ENCODE assay signal across 17 mouse cellular contexts in the genomic region with DNA sequence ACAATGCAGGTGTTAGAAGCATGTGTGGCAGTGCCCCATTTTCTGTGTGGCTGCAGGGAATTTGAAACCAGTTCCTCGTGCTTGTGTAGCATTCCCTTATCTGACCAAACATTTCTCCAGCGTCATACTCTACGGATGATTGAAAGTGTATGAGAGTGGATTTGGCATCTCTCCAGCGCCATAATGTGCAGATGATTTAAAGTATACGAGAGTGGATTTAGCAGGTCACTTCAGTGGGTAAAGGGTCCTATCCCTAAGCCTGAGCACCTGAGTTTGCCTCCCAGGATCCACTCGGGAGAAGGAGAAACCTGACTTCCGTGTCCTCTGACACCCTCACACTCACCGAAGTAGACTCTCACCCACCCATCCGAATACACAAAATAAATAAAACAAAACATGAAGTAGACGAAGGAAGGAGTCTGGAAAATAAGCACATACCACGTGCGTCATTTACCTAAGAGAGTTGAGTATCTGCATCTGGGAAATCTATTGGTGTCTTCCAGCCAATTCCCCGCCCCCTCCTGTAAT. TPM values are rescaled to one million over a fixed set of nuclear protein-coding genes. Genes with fewer than 3 reads are reported as not detected.
DNase-seq lines count a peak whose midpoint lies in the region; ATAC-seq and TF ChIP-seq lines count a peak whose summit lies in the region.
"Had no signal": no experiment of that assay in that cellular context is flagged by ENCODE, and none has a peak within 500 bp of the region (broad histone marks: within the 10 kb centered on the region; RNA-seq: fewer than 3 reads in every experiment).

No protein-coding gene starts in this region.

- no peak for TF ChIP-seq POLR2A in liver, adult 2 months (IDR thresholded peaks at IDR 0.05; ENCODE audit: extremely low read depth, insufficient read depth, low read length)

- no peaks in the 10 kb centered on the region for H3K27me3 ChIP-seq in liver, adult 2 months (ENCODE audit: control insufficient read depth, insufficient read depth, low read length)
- H3K27me3 ChIP-seq in stomach, embryonic 15.5 days (replicated peaks) = no peaks in the 10 kb centered on the region
- H3K27me3 ChIP-seq: forebrain, embryonic 12.5 days; hindbrain, embryonic 15.5 days had no signal

- H3K27ac ChIP-seq in liver, adult 2 months (replicated peaks; ENCODE audit: insufficient read depth, low read depth, low read length) = peak overlapping the region; percentile 22
- H3K27ac ChIP-seq in stomach, embryonic 15.5 days = 0 out of 2 replicates have a peak overlapping the region, but pooled peaks have one; percentile 0
- H3K27ac ChIP-seq: forebrain, embryonic 12.5 days; heart, adult 2 months; hindbrain, embryonic 15.5 days; left cerebral cortex, adult 2 months had no signal

- peak; percentile 75 for DNase-seq in heart, adult 11 months
- DNase-seq in heart, postnatal 36 days = no peak
- no peak for DNase-seq in liver, adult 2 months (ENCODE audit: extremely low read depth, low read depth, low spot score)
- DNase-seq in liver (no peak), MEL-GATA-1-ER (ENCODE audit: extremely low read depth, low read depth) (peak; percentile 60)
- DNase-seq in frontal cortex, adult 2 months (ENCODE audit: extremely low spot score in 1 of 2, low spot score in 1 of 2) = no peak
- DNase-seq: gastrocnemius, postnatal 14 days; heart, adult 2 months; heart, postnatal 4 days; thymus, postnatal 36 days had no signal

- H3K9ac ChIP-seq in liver, adult 2 months (ENCODE audit: low read depth, low read length) = no peak overlapping the region
- H3K9ac ChIP-seq in stomach, embryonic 15.5 days = no peak overlapping the region
- H3K9ac ChIP-seq: forebrain, embryonic 12.5 days; hindbrain, embryonic 15.5 days had no signal

- H3K4me2 ChIP-seq in stomach, embryonic 15.5 days = peak overlapping the region; percentile 27; the same call in 1 of the 2 replicates
- H3K4me2 ChIP-seq: forebrain, embryonic 12.5 days; hindbrain, embryonic 15.5 days; liver, embryonic 11.5 days had no signal

- ATAC-seq in stomach, embryonic 15.5 days (ENCODE audit: insufficient read depth, low FRiP score, low read depth) = peak; percentile 23; the same call in 1 of the 2 replicates
- ATAC-seq: midbrain, embryonic 16.5 days had no signal

- intact Hi-C loops in heart, postnatal 36 days (cut with DNase I) = no loop called here

- no peaks in the 10 kb centered on the region for H3K9me3 ChIP-seq in stomach, embryonic 15.5 days
- H3K9me3 ChIP-seq: forebrain, embryonic 12.5 days; G1E; hindbrain, embryonic 15.5 days had no signal

- no peak for TF ChIP-seq CTCF in liver, adult 2 months (IDR thresholded peaks at IDR 0.05; ENCODE audit: low read depth, low read length)

- H3K4me1 ChIP-seq in liver, adult 2 months (ENCODE audit: control insufficient read depth, insufficient read depth, low read length) = peaks cover 25% of the 10 kb centered on the region
- H3K4me1 ChIP-seq in stomach, embryonic 15.5 days = peaks cover 9% of the 10 kb centered on the region; the same call in 1 of the 2 replicates

- H3K36me3 ChIP-seq in liver, adult 2 months (ENCODE audit: control insufficient read depth, insufficient read depth, low read length) = no peaks in the 10 kb centered on the region
- no peaks in the 10 kb centered on the region for H3K36me3 ChIP-seq in stomach, embryonic 15.5 days
- H3K36me3 ChIP-seq: forebrain, embryonic 12.5 days; G1E; hindbrain, embryonic 15.5 days had no signal

- no peak overlapping the region for H3K4me3 ChIP-seq in liver, adult 2 months (ENCODE audit: insufficient read depth, low read depth, low read length)
- H3K4me3 ChIP-seq in stomach, embryonic 15.5 days (replicated peaks) = no peak overlapping the region
- H3K4me3 ChIP-seq: forebrain, embryonic 12.5 days; heart, adult 2 months; hindbrain, embryonic 15.5 days; left cerebral cortex, adult 2 months had no signal

- WGBS in liver, adult 2 months = 26% methylated on average over 13 of the region's 13 CpGs
- WGBS in stomach, embryonic 15.5 days = 36% methylated on average over 13 of the region's 13 CpGs

- H3K79me2 ChIP-seq in liver, adult 2 months (ENCODE audit: control insufficient read depth, insufficient read depth, low read length) = no peaks in the 10 kb centered on the region

RNA-seq across cellular contexts. Expression of gene Atxn1, which starts 54.2 kb away (rescaled TPM):
- 10 to 100 TPM; 33.0 to 35.0 TPM for total RNA-seq in heart, postnatal 36 days (2021)
- total RNA-seq in liver, adult 2 months (2014; rRNA removed) = 7.8 and 8.7 TPM in 2 replicates
- polyA plus RNA-seq in liver, adult 2 months (2012; rRNA removed) = 7.7 and 8.3 TPM in 2 replicates
- polyA plus RNA-seq in stomach, embryonic 15.5 days (2015; fragmentation: Nextera tagmentation; extraction: Ambion mirVana) = 7.1 and 8.5 TPM in 2 replicates
- polyA plus RNA-seq in frontal cortex, adult 2 months (2012; rRNA removed) = 26.9 and 27.3 TPM in 2 replicates

Comparison
In these comparisons a context has a peak if more than half of its experiments do, and no peak if none do; other contexts are left out.
1. DNase-seq: peak in heart, adult 11 months (single experiment) and MEL-GATA-1-ER (single experiment); none in heart, postnatal 36 days (0 of 2), liver, adult 2 months (single experiment), liver (single experiment) and frontal cortex, adult 2 months (0 of 2).